Mouse (Mus musculus): Measurements from ENCODE around the gene Tns1.
A peak's percentile ranks its signal among the peaks of the same experiment; 100 is the strongest.
"Not testable (repeated sequence)": the region's sequence is repeated elsewhere in the genome, so short reads cannot be mapped to it uniquely, and the experiment has no call there.

Tns1 gene

DNA sequence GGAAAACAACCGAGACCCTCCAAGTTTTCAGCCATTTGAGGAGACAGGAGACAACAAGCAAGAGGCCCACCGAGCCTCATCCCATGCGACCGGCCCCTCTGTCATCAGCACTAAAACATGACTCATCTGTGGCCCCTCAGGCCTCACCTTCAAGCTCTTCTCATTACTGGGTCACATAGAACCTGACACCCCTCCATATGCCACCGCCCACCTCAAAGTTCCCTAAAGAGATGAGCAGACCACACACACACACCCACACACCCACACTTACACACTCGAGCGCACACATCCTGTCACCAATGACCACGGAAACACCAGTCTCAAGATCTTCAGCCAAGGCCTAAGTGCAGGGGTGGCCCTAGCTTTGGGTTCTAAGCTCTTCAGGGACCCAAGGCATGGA is 213.5 kb downstream of the Tns1 start:
- DNase-seq (ENCODE audit: low spot score): no peak

GRCm38 (mm10) chr1:73910111-73910510 is 214.1 kb downstream of the Tns1 start:
- DNase-seq (ENCODE audit: low spot score): no peak

DNA sequence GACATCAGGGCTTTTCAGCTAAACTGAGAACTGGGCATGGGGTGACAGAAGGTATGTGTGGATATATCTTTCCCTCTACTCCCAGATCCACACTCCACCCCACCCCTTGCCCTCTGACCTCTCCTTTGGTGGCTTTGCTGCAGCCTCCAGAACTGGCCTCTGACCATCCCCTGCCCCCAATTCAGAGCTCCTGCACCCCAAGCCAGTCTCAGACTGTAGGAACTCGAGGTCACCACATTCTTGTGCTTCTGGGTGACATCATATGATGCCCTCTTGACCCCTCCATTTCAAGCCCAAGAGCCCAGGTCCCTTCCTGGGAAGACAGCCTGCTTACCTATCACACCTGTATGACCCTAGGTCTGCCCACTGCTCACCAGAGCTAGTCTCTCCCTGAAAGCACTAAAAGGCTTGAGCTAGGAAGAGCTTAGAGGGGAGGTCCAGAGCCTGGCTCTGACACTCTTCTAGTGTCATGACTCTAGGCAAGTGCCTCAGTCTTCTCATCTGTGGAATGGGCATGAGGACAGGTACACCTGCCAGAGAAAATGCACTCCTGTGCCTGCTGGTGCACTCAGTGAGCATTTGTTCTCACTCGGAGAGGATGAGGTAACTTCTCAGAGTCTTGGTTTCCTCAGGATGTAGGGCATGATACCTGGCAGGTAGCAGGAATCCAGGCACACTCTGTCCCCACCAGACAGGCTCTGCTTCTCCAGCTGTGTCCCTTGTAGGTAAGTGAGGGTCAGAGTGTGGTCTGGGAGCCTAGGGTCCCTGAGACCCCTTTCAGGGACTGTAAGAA is 214.9 kb downstream of the Tns1 start:
- no peak for DNase-seq (ENCODE audit: low spot score)

DNA sequence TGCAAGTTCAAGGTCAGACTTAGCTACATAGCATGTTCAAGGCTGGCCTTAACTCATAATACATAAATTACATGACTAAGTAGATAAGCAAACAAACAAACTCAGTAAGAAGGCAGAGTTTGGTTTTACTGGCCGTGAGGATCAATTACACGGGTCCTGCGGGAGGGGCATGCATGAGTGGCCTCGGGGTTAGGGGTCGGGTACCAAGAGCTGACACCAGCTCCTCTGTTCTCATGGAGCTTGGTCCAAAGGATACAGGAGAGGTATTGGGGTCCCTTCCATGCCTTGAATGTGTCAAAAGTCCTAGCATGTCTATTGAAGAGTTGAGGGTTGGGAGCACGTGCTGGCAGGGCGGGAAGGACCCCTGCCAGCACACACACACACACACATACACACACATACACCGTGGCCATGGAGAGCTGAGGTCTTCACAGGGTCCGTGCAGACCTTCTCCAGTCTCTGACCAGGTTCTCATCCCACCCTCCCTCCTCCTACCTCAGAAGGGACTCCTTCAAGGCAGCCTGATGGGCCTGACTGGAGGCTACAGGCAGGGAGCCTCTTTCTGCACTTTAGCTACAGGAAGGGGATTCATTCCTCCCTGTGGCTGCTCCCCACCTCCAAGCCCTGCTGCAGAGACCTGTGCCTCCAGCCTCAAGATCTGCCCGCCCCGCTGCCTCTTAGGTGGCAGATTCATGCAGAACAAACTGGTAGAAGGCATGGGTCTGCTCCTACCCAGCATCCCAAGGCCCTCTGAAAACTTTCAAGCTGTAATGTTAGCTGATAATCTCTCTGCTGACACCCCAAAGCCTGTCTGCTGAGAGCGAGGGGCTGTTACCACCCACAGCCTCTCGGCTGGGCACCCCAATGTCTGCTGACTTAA is 215.9 kb downstream of the Tns1 start:
- DNase-seq (ENCODE audit: low spot score): no peak

DNA sequence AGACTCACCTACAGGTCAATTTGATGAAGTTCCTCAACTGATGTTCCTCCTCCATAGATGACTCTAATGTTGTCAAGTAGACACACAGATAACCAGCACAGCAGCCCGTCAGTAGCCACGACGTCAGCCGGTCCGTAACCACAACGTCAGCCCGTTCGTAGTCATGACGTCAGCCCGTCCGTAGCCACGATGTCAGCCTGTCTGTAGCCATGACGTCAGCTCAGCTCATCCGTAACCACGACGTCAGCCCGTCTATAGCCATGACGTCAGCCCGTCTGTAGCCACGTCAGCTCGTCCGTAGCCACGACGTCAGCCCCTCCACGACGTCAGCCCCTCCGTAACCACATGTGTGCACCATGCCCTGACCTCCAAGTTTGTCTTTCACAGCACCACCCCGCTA is 217.1 kb downstream of the Tns1 start:
- DNase-seq (ENCODE audit: low spot score): no peak

GRCm38 (mm10) chr1:73906376-73906775 is 217.9 kb downstream of the Tns1 start:
- DNase-seq (ENCODE audit: low spot score): no peak

DNA sequence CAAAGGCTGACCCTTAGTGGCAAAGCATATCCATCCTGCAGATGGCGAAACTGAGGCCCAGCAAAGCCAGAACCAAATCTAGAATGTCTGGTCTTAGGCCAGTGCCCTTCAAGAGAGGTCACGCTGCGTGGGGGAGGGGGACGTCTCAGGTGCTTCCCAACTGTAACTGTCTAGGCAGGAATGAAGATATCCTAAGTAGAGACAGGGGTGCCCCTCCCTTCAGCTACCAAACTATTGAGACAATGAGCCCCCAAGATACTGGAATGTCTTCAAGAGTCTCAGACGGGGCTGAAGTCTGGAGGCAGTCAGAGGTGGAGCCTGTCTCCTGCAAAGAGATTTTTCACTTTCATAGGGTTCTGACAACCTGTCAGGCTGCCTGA is 218.4 kb downstream of the Tns1 start:
- no peak for DNase-seq (ENCODE audit: low spot score)

GRCm38 (mm10) chr1:73905111-73905810 is 219.0 kb downstream of the Tns1 start:
- no peak for DNase-seq (ENCODE audit: low spot score)

DNA sequence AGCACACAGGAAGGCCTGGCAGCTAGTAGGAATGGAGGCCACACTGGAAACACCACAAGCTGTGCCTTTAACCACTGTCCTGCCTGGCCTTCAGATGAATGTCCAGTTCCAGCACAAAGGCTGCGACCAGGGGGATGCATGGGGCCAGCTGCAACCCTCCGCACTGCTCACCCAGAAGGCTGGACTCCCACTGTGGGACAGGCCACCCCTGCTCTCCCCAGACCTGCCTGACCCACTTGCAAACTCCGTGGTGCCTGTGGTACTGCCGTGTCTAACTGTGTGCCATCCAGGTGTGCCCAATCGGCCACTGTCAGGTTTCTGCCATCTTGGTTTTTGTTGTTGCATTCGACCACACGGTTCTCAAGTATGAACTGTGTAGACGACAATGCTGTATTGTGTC is 219.6 kb downstream of the Tns1 start:
- DNase-seq (ENCODE audit: low spot score): no peak

DNA sequence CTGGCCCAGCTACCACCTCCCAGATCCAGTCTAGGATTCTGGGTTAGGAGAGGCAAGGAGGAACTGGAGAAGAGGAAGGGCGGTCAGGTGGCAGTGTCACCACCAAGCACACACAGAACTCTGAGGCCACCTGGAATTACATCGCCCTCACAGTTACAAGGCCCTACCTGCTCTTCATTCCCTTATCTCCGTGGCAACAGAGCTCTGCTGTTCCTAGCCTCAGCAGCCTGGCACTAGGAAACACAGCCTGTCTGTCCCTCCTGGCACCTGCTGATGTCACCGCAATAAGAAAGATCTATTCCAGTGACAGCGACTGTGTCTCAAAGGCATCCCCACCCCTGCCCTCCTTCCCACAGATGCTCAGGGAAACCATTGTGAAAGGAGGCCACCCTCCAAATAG is 221.2 kb downstream of the Tns1 start:
- no peak for DNase-seq (ENCODE audit: low spot score)

GRCm38 (mm10) chr1:73902171-73902991 is 221.9 kb downstream of the Tns1 start:
- DNase-seq (ENCODE audit: low spot score): peak; percentile 93

- peak; percentile 87 for DNase-seq (ENCODE audit: low spot score)
Observed at GRCm38 (mm10) chr1:73901496-73901899, 222.8 kb downstream of the Tns1 start.

- not testable (repeated sequence) for DNase-seq (ENCODE audit: low spot score)
Observed at GRCm38 (mm10) chr1:73895451-73895850, 228.8 kb downstream of the Tns1 start.

DNA sequence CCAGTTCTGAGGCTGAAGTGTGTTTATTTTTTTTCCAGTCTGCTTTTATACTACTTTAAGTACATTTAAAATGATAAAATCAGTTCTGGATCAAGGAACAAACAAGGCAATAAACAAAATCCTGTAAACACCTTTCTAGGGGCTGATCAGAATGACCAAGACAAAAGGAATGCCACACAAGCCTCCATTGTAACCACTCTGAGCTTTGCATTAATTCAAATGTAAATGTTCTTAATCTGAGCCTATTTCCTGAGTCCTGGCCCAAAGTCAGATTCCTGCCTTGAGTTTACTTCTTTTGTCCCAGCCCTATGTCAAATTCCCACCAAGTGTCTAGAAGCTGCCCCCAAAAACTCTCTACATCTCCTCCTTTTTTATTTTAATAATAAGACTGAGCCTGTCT is 243.5 kb downstream of the Tns1 start:
- no peak for DNase-seq (ENCODE audit: low spot score)

GRCm38 (mm10) chr1:73875676-73876218 is 248.5 kb downstream of the Tns1 start:
- no peak for DNase-seq (ENCODE audit: low spot score)

- no peak for DNase-seq (ENCODE audit: low spot score)
Observed at GRCm38 (mm10) chr1:73864314-73864713, 259.9 kb downstream of the Tns1 start.

DNA sequence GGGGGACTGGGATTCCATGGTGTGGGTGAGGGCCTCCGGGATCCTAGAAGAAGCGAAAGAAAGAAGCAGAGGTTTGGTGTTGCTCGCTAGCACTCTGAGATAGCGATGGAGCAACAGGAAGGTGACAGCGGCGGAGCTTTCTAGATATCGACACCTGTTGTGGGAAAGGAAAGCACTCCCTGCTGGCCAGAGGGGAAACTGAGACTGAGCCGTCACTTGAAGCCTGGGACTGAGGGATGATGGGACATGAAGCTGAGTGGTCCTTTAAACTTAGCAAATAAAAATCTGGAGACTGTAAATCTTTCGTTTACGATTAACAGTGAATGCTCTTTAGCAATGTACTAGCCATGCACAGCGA is 261.2 kb downstream of the Tns1 start:
- DNase-seq (ENCODE audit: low spot score): no peak

DNA sequence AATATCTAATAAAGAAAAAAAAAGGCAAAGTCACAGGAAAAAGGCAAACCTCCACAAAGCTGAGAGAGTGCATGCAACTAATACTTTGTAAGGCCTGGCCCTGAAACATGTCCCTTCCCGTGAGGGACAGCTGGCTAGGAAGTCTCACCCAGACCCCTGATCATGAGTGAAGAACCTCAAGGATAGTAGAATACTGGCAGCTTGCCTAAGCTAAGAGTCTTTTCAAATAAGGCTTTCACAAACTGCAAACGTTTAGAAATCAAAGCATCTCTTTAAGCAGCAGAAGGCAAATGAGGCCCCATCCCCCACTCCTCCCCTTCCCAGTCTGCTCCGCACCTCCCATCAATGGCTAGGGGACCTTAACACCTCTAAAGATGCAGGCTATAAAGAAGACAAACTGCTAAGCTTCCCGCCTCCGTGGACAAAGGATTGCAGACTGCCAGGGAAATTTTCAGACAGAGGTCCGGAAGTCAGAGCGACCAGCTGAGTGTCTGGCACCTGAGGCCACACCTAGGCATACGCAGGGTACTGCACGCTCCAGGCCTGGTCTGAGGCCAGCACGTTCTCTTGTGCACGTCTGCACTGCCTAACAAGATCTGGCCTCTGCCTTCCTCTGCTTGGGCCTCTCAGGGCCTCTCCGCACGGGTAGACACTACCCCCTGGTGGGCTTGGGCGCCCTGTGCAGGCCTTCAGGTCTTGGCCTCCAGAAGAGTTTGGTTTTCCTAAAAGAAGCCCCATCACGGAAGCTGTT is 261.8 kb downstream of the Tns1 start:
- peak; percentile 87 for DNase-seq (ENCODE audit: low spot score)

- DNase-seq (ENCODE audit: low spot score): no peak
Observed at GRCm38 (mm10) chr1:73860421-73860820, 263.8 kb downstream of the Tns1 start.

Measured in embryo, embryonic 10.5 days (tissue).